Mouse (Mus musculus) gastrocnemius, postnatal 36 days (tissue): ENCODE measurements around the gene Cyth3. TPM values are rescaled to one million over a fixed set of nuclear protein-coding genes. Genes with fewer than 3 reads are reported as not detected.

Experiments
- DNase-seq, 2 experiments: peaks; one replicate each; pipeline ENCODE4 v3.0.0; 2022
- intact Hi-C: fragments of 180-260 bp; cut with DNase I; formaldehyde crosslinking; loops from one replicate; pipeline ENCODE4 v1.15.1; 2025
- total RNA-seq, 2 experiments: library from RNA; stranded (reverse); gene quantifications; 2 replicates each; pipeline ENCODE4 v1.2.3; 2021

Gene Cyth3
- total RNA-seq, 2 experiments from 2014 or later = 12.2 to 13.8 TPM

GRCm38 (mm10) chr5:143614519-143614918, 7.7 kb upstream of the Cyth3 start:
- no peak for DNase-seq
- intact Hi-C loops = no loop called here

- no peak for DNase-seq
- intact Hi-C loops = no loop called here
These were observed 6.9 kb upstream of the Cyth3 start for GRCm38 (mm10) chr5:143615353-143615752.

GRCm38 (mm10) chr5:143616116-143616515, 6.1 kb upstream of the Cyth3 start:
- intact Hi-C loops = no loop called here
- DNase-seq = no peak

- intact Hi-C loops = no loop called here
- no peak for DNase-seq
These were observed 5.5 kb upstream of the Cyth3 start for GRCm38 (mm10) chr5:143616657-143617329.

- intact Hi-C loops = no loop called here
- no peak for DNase-seq
These were observed 4.6 kb upstream of the Cyth3 start for GRCm38 (mm10) chr5:143617487-143618209.

- intact Hi-C loops = no loop called here
- no peak for DNase-seq
These were observed 3.7 kb upstream of the Cyth3 start for GRCm38 (mm10) chr5:143618585-143618984.

- no peak for DNase-seq
- intact Hi-C loops = loop anchor here (5.0 kb wide), 1 partner anchor 82 kb away; no protein-coding TSS in a partner anchor
These were observed 2.1 kb upstream of the Cyth3 start for GRCm38 (mm10) chr5:143620196-143620595.

GRCm38 (mm10) chr5:143620941-143621340, 1.3 kb upstream of the Cyth3 start:
- no peak for DNase-seq
- intact Hi-C loops = loop anchor here (5.0 kb wide), 1 partner anchor 81 kb away; no protein-coding TSS in a partner anchor

- intact Hi-C loops = loop anchor here (5.0 kb wide), 1 partner anchor 80 kb away; no protein-coding TSS in a partner anchor
- DNase-seq = no peak
These were observed 440 bp downstream of the Cyth3 start for GRCm38 (mm10) chr5:143622623-143623150.

GRCm38 (mm10) chr5:143623356-143624295, 1.4 kb downstream of the Cyth3 start:
- intact Hi-C loops = loop anchor here (5.0 kb wide), 1 partner anchor 79 kb away; no protein-coding TSS in a partner anchor
- no peak for DNase-seq

GRCm38 (mm10) chr5:143624449-143624848, 2.2 kb downstream of the Cyth3 start:
- no peak for DNase-seq
- intact Hi-C loops = loop anchor here (5.0 kb wide), 1 partner anchor 78 kb away; no protein-coding TSS in a partner anchor

- DNase-seq = no peak
- intact Hi-C loops = no loop called here
These were observed 3.2 kb downstream of the Cyth3 start for GRCm38 (mm10) chr5:143625497-143625896.

GRCm38 (mm10) chr5:143625940-143626588, 3.8 kb downstream of the Cyth3 start:
- no peak for DNase-seq
- intact Hi-C loops = no loop called here

GRCm38 (mm10) chr5:143627507-143627906, 5.3 kb downstream of the Cyth3 start:
- no peak for DNase-seq
- intact Hi-C loops = no loop called here

GRCm38 (mm10) chr5:143627926-143628325, 5.7 kb downstream of the Cyth3 start:
- intact Hi-C loops = no loop called here

GRCm38 (mm10) chr5:143629686-143630085, 7.4 kb downstream of the Cyth3 start:
- DNase-seq = no peak
- intact Hi-C loops = no loop called here

More at GRCm38 (mm10) chr5:143627926-143628325, 5.7 kb downstream of the Cyth3 start:
- DNase-seq = no peak

- intact Hi-C loops = no loop called here
- DNase-seq = no peak
These were observed 8.0 kb downstream of the Cyth3 start for GRCm38 (mm10) chr5:143630214-143630613.

- intact Hi-C loops = no loop called here
- DNase-seq = no peak
These were observed 8.5 kb downstream of the Cyth3 start for GRCm38 (mm10) chr5:143630738-143631137.

GRCm38 (mm10) chr5:143631559-143631958, 9.3 kb downstream of the Cyth3 start:
- DNase-seq = no peak
- intact Hi-C loops = no loop called here
